ENCODE assay signal across 27 mouse cellular contexts in the genomic region with DNA sequence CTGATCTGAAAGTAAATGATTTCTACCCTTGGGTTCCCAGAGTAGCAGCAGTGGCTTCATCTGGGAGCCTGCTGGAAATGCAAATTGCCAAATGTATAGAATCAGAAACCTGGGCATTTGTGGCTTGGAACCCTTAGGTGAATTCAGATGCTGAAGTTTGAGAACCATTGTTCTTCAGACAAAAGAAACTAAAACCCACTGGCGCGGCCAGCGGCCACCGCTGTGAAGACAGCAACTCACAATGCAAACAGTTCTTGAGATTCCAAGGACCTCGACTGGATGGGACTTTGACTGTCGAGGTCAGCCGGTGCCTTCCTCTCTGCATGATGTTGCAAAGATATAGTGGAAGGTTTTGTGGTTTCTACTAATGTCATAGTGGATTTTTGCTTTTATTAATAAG. TPM values are rescaled to one million over a fixed set of nuclear protein-coding genes. Genes with fewer than 3 reads are reported as not detected.
DNase-seq lines count a peak whose midpoint lies in the region; ATAC-seq lines count a peak whose summit lies in the region.
"Had no signal": no experiment of that assay in that cellular context is flagged by ENCODE, and none has a peak within 500 bp of the region (broad histone marks: within the 10 kb centered on the region; RNA-seq: fewer than 3 reads in every experiment).

No protein-coding gene starts in this region.

- H3K36me3 ChIP-seq in hindbrain, embryonic 10.5 days, result no peaks in the 10 kb centered on the region
- H3K36me3 ChIP-seq in hindbrain, embryonic 12.5 days, result no peaks in the 10 kb centered on the region
- H3K36me3 ChIP-seq in forebrain, embryonic 15.5 days, result 0 out of 2 replicates have a peak, but pooled peaks cover 3% of the 10 kb centered on the region
- H3K36me3 ChIP-seq: embryonic facial prominence, embryonic 10.5 days; embryonic facial prominence, embryonic 15.5 days; forebrain, embryonic 12.5 days; intestine, embryonic 15.5 days; limb, embryonic 13.5 days; lung, embryonic 15.5 days had no signal

- intact Hi-C loops in heart, postnatal 10 days (cut with DNase I), result no loop called here

- peaks cover 4% of the 10 kb centered on the region; the same call in 1 of the 2 replicates for H3K27me3 ChIP-seq in hindbrain, embryonic 10.5 days (ENCODE audit: insufficient read depth, poor library complexity, severe bottlenecking)
- 0 out of 2 replicates have a peak, but pooled peaks cover 2% of the 10 kb centered on the region for H3K27me3 ChIP-seq in hindbrain, embryonic 12.5 days
- H3K27me3 ChIP-seq in forebrain, embryonic 15.5 days, result no peaks in the 10 kb centered on the region
- H3K27me3 ChIP-seq: embryonic facial prominence, embryonic 15.5 days; forebrain, embryonic 12.5 days; intestine, embryonic 15.5 days; limb, embryonic 13.5 days; lung, embryonic 15.5 days; midbrain, embryonic 13.5 days; neural tube, embryonic 15.5 days had no signal

- ATAC-seq in hindbrain, embryonic 12.5 days (ENCODE audit: low FRiP score), result no peak
- no peak for ATAC-seq in forebrain, embryonic 15.5 days (replicated peaks)
- ATAC-seq: hindbrain, postnatal 0 days; intestine, embryonic 15.5 days; midbrain, embryonic 13.5 days had no signal

- no peak overlapping the region for H3K9ac ChIP-seq in hindbrain, embryonic 12.5 days
- H3K9ac ChIP-seq in forebrain, embryonic 15.5 days (replicated peaks), result no peak overlapping the region
- H3K9ac ChIP-seq: embryonic facial prominence, embryonic 15.5 days; forebrain, embryonic 12.5 days; intestine, embryonic 15.5 days; limb, embryonic 13.5 days; lung, embryonic 15.5 days; midbrain, embryonic 13.5 days; neural tube, embryonic 15.5 days had no signal

- peaks cover 5% of the 10 kb centered on the region for H3K4me1 ChIP-seq in hindbrain, embryonic 10.5 days (replicated peaks)
- no peaks in the 10 kb centered on the region for H3K4me1 ChIP-seq in hindbrain, embryonic 12.5 days
- no peaks in the 10 kb centered on the region for H3K4me1 ChIP-seq in forebrain, embryonic 15.5 days
- H3K4me1 ChIP-seq: embryonic facial prominence, embryonic 10.5 days; embryonic facial prominence, embryonic 15.5 days; intestine, embryonic 15.5 days; limb, embryonic 13.5 days; lung, embryonic 15.5 days; midbrain, embryonic 13.5 days; neural tube, embryonic 15.5 days had no signal

- 9% methylated on average over 7 of the region's 7 CpGs for WGBS in hindbrain, embryonic 10.5 days
- WGBS in hindbrain, embryonic 12.5 days, result 12% methylated on average over 7 of the region's 7 CpGs
- 9% methylated on average over 7 of the region's 7 CpGs for whole genome bisulfite sequencing in forebrain, embryonic 15.5 days

- H3K9me3 ChIP-seq in hindbrain, embryonic 10.5 days, result no peaks in the 10 kb centered on the region
- no peaks in the 10 kb centered on the region for H3K9me3 ChIP-seq in hindbrain, embryonic 12.5 days (replicated peaks)
- H3K9me3 ChIP-seq in forebrain, embryonic 15.5 days, result no peaks in the 10 kb centered on the region
- H3K9me3 ChIP-seq: embryonic facial prominence, embryonic 10.5 days; embryonic facial prominence, embryonic 15.5 days; forebrain, embryonic 12.5 days; intestine, embryonic 15.5 days; limb, embryonic 13.5 days; lung, embryonic 15.5 days; midbrain, embryonic 13.5 days; neural tube, embryonic 15.5 days had no signal

- no peak overlapping the region for H3K4me2 ChIP-seq in hindbrain, embryonic 12.5 days (replicated peaks)
- H3K4me2 ChIP-seq in forebrain, embryonic 15.5 days (replicated peaks), result no peak overlapping the region
- H3K4me2 ChIP-seq: embryonic facial prominence, embryonic 15.5 days; forebrain, embryonic 12.5 days; heart, embryonic 11.5 days; intestine, embryonic 15.5 days; limb, embryonic 13.5 days; liver, embryonic 11.5 days; lung, embryonic 15.5 days; midbrain, embryonic 13.5 days; neural tube, embryonic 15.5 days had no signal

- peak; percentile 7 for DNase-seq in hindbrain, embryonic 10.5 days (ENCODE audit: low spot score)
- DNase-seq in ES-CJ7 (ENCODE audit: low read depth, low spot score), result peak; percentile 73
- peak; percentile 4 for DNase-seq in embryo, embryonic 10.5 days (ENCODE audit: low spot score)
- peak; percentile 11 for DNase-seq in yolk sac, embryonic 10.5 days (ENCODE audit: low spot score)
- no peak for DNase-seq in heart, postnatal 10 days
- DNase-seq: adrenal gland, postnatal 10 days; cerebellum, adult 9-10 months; cerebellum, postnatal 36 days; gastrocnemius, postnatal 25 days; heart, adult 11 months; heart, postnatal 4 days; kidney, adult 2 months; kidney, postnatal 4 days; thymus, postnatal 14 days had no signal

- no peak overlapping the region for H3K27ac ChIP-seq in hindbrain, embryonic 10.5 days
- no peak overlapping the region for H3K27ac ChIP-seq in hindbrain, embryonic 12.5 days
- no peak overlapping the region for H3K27ac ChIP-seq in forebrain, embryonic 15.5 days (replicated peaks)
- H3K27ac ChIP-seq: embryonic facial prominence, embryonic 10.5 days; embryonic facial prominence, embryonic 15.5 days; forebrain, embryonic 12.5 days; hindbrain, postnatal 0 days; intestine, embryonic 15.5 days; limb, embryonic 13.5 days; lung, embryonic 15.5 days; midbrain, embryonic 13.5 days; neural tube, embryonic 15.5 days had no signal

- no peak overlapping the region for H3K4me3 ChIP-seq in hindbrain, embryonic 10.5 days
- H3K4me3 ChIP-seq in hindbrain, embryonic 12.5 days, result no peak overlapping the region
- no peak overlapping the region for H3K4me3 ChIP-seq in forebrain, embryonic 15.5 days
- H3K4me3 ChIP-seq: embryonic facial prominence, embryonic 10.5 days; embryonic facial prominence, embryonic 15.5 days; forebrain, embryonic 12.5 days; intestine, embryonic 15.5 days; limb, embryonic 13.5 days; lung, embryonic 15.5 days; midbrain, embryonic 13.5 days; neural tube, embryonic 15.5 days had no signal

RNA-seq across cellular contexts. Expression of a gene that starts 38.3 kb away (rescaled TPM):
- 15.1 and 15.8 TPM in 2 replicates for polyA plus RNA-seq in hindbrain, embryonic 10.5 days (2016; fragmentation: Nextera tagmentation; extraction: Ambion mirVana)
- 15.4 and 15.5 TPM in 2 replicates for polyA plus RNA-seq in hindbrain, embryonic 12.5 days (2016; fragmentation: Nextera tagmentation; extraction: Ambion mirVana)
- polyA plus RNA-seq in forebrain, embryonic 15.5 days (2015; fragmentation: Nextera tagmentation; extraction: Ambion mirVana), result 5.3 and 6.5 TPM in 2 replicates
- 1 to 10 TPM; 3.3 to 3.9 TPM for total RNA-seq in heart, postnatal 10 days (2021)

Comparison
In these comparisons a context has a peak if more than half of its experiments do, and no peak if none do; other contexts are left out.
1. DNase-seq: peak in hindbrain, embryonic 10.5 days (single experiment), ES-CJ7 (single experiment), embryo, embryonic 10.5 days (single experiment) and yolk sac, embryonic 10.5 days (single experiment); none in heart, postnatal 10 days (0 of 2).